ENCODE assay signal across 14 mouse cellular contexts in genomic region chr15:93471651-93472050, GRCm38 (mm10).
DNase-seq lines count a peak whose midpoint lies in the region; ATAC-seq lines count a peak whose summit lies in the region.
"Had no signal": no experiment of that assay in that cellular context is flagged by ENCODE, and none has a peak within 500 bp of the region (broad histone marks: within the 10 kb centered on the region; RNA-seq: fewer than 3 reads in every experiment).

No protein-coding gene starts in this region.

- peak; percentile 21 for DNase-seq in forebrain, embryonic 14.5 days (ENCODE audit: low spot score)
- DNase-seq in neural tube, embryonic 10.5 days (ENCODE audit: extremely low spot score, low spot score) = no peak
- peak; percentile 69 for DNase-seq in adrenal gland, adult 8-10 months
- DNase-seq in retina, postnatal 1 day = no peak
- DNase-seq in layer of hippocampus, postnatal 10 days (ENCODE audit: low spot score in 2 of 2) = no peak
- DNase-seq: cerebellum, adult 9-11 months; heart, adult 18-20 months; kidney, adult 9 months had no signal

- H3K27ac ChIP-seq in forebrain, embryonic 14.5 days (ENCODE audit: low read depth, low read length) = no peak overlapping the region
- no peak overlapping the region for H3K27ac ChIP-seq in forebrain, embryonic 15.5 days (replicated peaks)
- peak overlapping the region; percentile 4; the same call in 1 of the 2 replicates for H3K27ac ChIP-seq in neural tube, embryonic 13.5 days (replicated peaks)
- H3K27ac ChIP-seq in neural tube, embryonic 14.5 days (ENCODE audit: low read depth, low read length) = no peak overlapping the region
- H3K27ac ChIP-seq: lung, embryonic 15.5 days had no signal

- H3K4me1 ChIP-seq in forebrain, embryonic 14.5 days (ENCODE audit: control insufficient read depth, insufficient read depth, low read length) = peaks cover 6% of the 10 kb centered on the region; the same call in 1 of the 2 replicates
- H3K4me1 ChIP-seq in forebrain, embryonic 15.5 days = peaks cover 13% of the 10 kb centered on the region
- peaks cover 28% of the 10 kb centered on the region for H3K4me1 ChIP-seq in neural tube, embryonic 13.5 days (replicated peaks)
- 0 out of 2 replicates have a peak, but pooled peaks cover 7% of the 10 kb centered on the region for H3K4me1 ChIP-seq in neural tube, embryonic 14.5 days (ENCODE audit: control insufficient read depth, insufficient read depth, low read length)

- H3K36me3 ChIP-seq in forebrain, embryonic 14.5 days (ENCODE audit: control insufficient read depth, insufficient read depth, low read length) = no peaks in the 10 kb centered on the region
- no peaks in the 10 kb centered on the region for H3K36me3 ChIP-seq in forebrain, embryonic 15.5 days
- H3K36me3 ChIP-seq in neural tube, embryonic 13.5 days = no peaks in the 10 kb centered on the region
- H3K36me3 ChIP-seq in neural tube, embryonic 14.5 days (ENCODE audit: control insufficient read depth, insufficient read depth, low read length) = no peaks in the 10 kb centered on the region
- H3K36me3 ChIP-seq: lung, embryonic 15.5 days had no signal

- WGBS in forebrain, embryonic 14.5 days = 23% methylated on average over 12 of the region's 12 CpGs
- WGBS in forebrain, embryonic 15.5 days = 24% methylated on average over 12 of the region's 12 CpGs
- WGBS in neural tube, embryonic 13.5 days = 26% methylated on average over 12 of the region's 12 CpGs
- 32% methylated on average over 12 of the region's 12 CpGs for WGBS in neural tube, embryonic 14.5 days

- H3K27me3 ChIP-seq in forebrain, embryonic 14.5 days (replicated peaks; ENCODE audit: control insufficient read depth, insufficient read depth, low read length) = no peaks in the 10 kb centered on the region
- H3K27me3 ChIP-seq in forebrain, embryonic 15.5 days = no peaks in the 10 kb centered on the region
- H3K27me3 ChIP-seq in neural tube, embryonic 13.5 days = no peaks in the 10 kb centered on the region
- H3K27me3 ChIP-seq in neural tube, embryonic 14.5 days (ENCODE audit: control insufficient read depth, insufficient read depth, low read length) = no peaks in the 10 kb centered on the region
- H3K27me3 ChIP-seq: lung, embryonic 15.5 days had no signal

- no peaks in the 10 kb centered on the region for H3K9me3 ChIP-seq in forebrain, embryonic 14.5 days (replicated peaks; ENCODE audit: control insufficient read depth, low read length)
- H3K9me3 ChIP-seq in forebrain, embryonic 15.5 days = no peaks in the 10 kb centered on the region
- no peaks in the 10 kb centered on the region for H3K9me3 ChIP-seq in neural tube, embryonic 13.5 days
- H3K9me3 ChIP-seq in neural tube, embryonic 14.5 days (ENCODE audit: control insufficient read depth, low read length) = no peaks in the 10 kb centered on the region
- H3K9me3 ChIP-seq: G1E; lung, embryonic 15.5 days had no signal

- no peak overlapping the region; the same call in 1 of the 2 replicates for H3K9ac ChIP-seq in forebrain, embryonic 14.5 days (ENCODE audit: low read length)
- H3K9ac ChIP-seq in forebrain, embryonic 15.5 days (replicated peaks) = no peak overlapping the region
- H3K9ac ChIP-seq in neural tube, embryonic 13.5 days = 0 out of 2 replicates have a peak overlapping the region, but pooled peaks have one; percentile 1
- H3K9ac ChIP-seq in neural tube, embryonic 14.5 days (replicated peaks; ENCODE audit: low read depth, low read length) = no peak overlapping the region
- H3K9ac ChIP-seq: lung, embryonic 15.5 days had no signal

- H3K4me2 ChIP-seq in forebrain, embryonic 14.5 days (ENCODE audit: low read length) = no peak overlapping the region
- no peak overlapping the region for H3K4me2 ChIP-seq in forebrain, embryonic 15.5 days (replicated peaks)
- H3K4me2 ChIP-seq in neural tube, embryonic 13.5 days = peak overlapping the region; percentile 28
- H3K4me2 ChIP-seq in neural tube, embryonic 14.5 days (ENCODE audit: low read depth, low read length) = peak overlapping the region; percentile 7; the same call in 1 of the 2 replicates
- H3K4me2 ChIP-seq: liver, embryonic 11.5 days; lung, embryonic 15.5 days had no signal

- ATAC-seq in forebrain, embryonic 14.5 days = no peak
- no peak for ATAC-seq in forebrain, embryonic 15.5 days (replicated peaks)
- no peak for ATAC-seq in neural tube, embryonic 13.5 days (ENCODE audit: low read depth)
- ATAC-seq in neural tube, embryonic 14.5 days (ENCODE audit: low read depth) = no peak

- no peak overlapping the region for H3K4me3 ChIP-seq in forebrain, embryonic 14.5 days (ENCODE audit: low read depth, low read length)
- no peak overlapping the region for H3K4me3 ChIP-seq in forebrain, embryonic 15.5 days
- no peak overlapping the region for H3K4me3 ChIP-seq in neural tube, embryonic 13.5 days
- no peak overlapping the region for H3K4me3 ChIP-seq in neural tube, embryonic 14.5 days (ENCODE audit: low read depth, low read length)
- H3K4me3 ChIP-seq: lung, embryonic 15.5 days had no signal

Comparison
In these comparisons a context has a peak if more than half of its experiments do, and no peak if none do; other contexts are left out.
1. DNase-seq: peak in forebrain, embryonic 14.5 days (single experiment) and adrenal gland, adult 8-10 months (single experiment); none in neural tube, embryonic 10.5 days (single experiment), retina, postnatal 1 day (single experiment) and layer of hippocampus, postnatal 10 days (0 of 2).
2. H3K4me2 ChIP-seq: peak in neural tube, embryonic 13.5 days (single experiment) and neural tube, embryonic 14.5 days (single experiment); none in forebrain, embryonic 14.5 days (single experiment) and forebrain, embryonic 15.5 days (single experiment).